Mouse (Mus musculus) lung, embryonic 16.5 days (tissue): ENCODE results near the gene Slc39a7. TPM values are rescaled to one million over a fixed set of nuclear protein-coding genes. Genes with fewer than 3 reads are reported as not detected.

Experiments
- ATAC-seq: fragments of 200-750 bp; cut with Nextera tagmentation; 2 replicates; pipeline ENCODE4 v1.8.0; 2017; ENCODE audit warnings: low read depth, mild to moderate bottlenecking, moderate library complexity
- H3K27ac ChIP-seq: fragments of 300-500 bp; sonication (generic); 2 replicates; pipeline ENCODE4 v1.5.1; 2014; ENCODE audit warnings: mild to moderate bottlenecking, control low read depth, low read length
- H3K27me3 ChIP-seq: fragments of 300-500 bp; sonication (generic); 2 replicates; pipeline ENCODE4 v1.6.1; 2014; ENCODE audit warnings: low read depth, low read length, mixed read lengths; ENCODE audit not compliant: control insufficient read depth, insufficient read depth
- H3K36me3 ChIP-seq: fragments of 300-500 bp; sonication (generic); 2 replicates; pipeline ENCODE4 v1.6.1; 2014; ENCODE audit warnings: low read length; ENCODE audit not compliant: control insufficient read depth, insufficient read depth
- H3K4me1 ChIP-seq: fragments of 300-500 bp; sonication (generic); replicated peaks from 2 replicates; pipeline ENCODE4 v1.6.1; 2014; ENCODE audit warnings: low read length, mixed read lengths; ENCODE audit not compliant: control insufficient read depth, insufficient read depth
- H3K4me2 ChIP-seq: fragments of 300-500 bp; sonication (generic); 2 replicates; pipeline ENCODE4 v1.6.1; 2014; ENCODE audit warnings: low read depth, low read length, control low read depth
- H3K4me3 ChIP-seq: fragments of 300-500 bp; sonication (generic); 2 replicates; pipeline ENCODE4 v1.5.1; 2014; ENCODE audit warnings: mild to moderate bottlenecking, low read length, control low read depth
- H3K9ac ChIP-seq: fragments of 300-500 bp; sonication (generic); 2 replicates; pipeline ENCODE4 v1.6.1; 2014; ENCODE audit warnings: low read length, control low read depth
- H3K9me3 ChIP-seq: fragments of 300-500 bp; sonication (generic); 2 replicates; pipeline ENCODE4 v1.6.1; 2016; ENCODE audit warnings: low read length; ENCODE audit not compliant: control insufficient read depth
- WGBS: fragments of 180-500 bp; shearing (Covaris S2); extraction: QIAGEN DNeasy Blood & Tissue Kit; methylation state at CpG from one replicate; pipeline ENCODE4 v1.1.7; 2014; 5-methylcytosine and 5-hydroxymethylcytosine counted together
- polyA plus RNA-seq: library from polyadenylated mRNA; unstranded; fragments of >200 nt; fragmentation: Nextera tagmentation; extraction: Ambion mirVana; gene quantifications from 2 replicates; pipeline ENCODE4 v1.2.1, GENCODE M21; 2015

Slc39a7 gene
- polyA plus RNA-seq, 1 experiment from 2014 or later: 188 TPM

DNA sequence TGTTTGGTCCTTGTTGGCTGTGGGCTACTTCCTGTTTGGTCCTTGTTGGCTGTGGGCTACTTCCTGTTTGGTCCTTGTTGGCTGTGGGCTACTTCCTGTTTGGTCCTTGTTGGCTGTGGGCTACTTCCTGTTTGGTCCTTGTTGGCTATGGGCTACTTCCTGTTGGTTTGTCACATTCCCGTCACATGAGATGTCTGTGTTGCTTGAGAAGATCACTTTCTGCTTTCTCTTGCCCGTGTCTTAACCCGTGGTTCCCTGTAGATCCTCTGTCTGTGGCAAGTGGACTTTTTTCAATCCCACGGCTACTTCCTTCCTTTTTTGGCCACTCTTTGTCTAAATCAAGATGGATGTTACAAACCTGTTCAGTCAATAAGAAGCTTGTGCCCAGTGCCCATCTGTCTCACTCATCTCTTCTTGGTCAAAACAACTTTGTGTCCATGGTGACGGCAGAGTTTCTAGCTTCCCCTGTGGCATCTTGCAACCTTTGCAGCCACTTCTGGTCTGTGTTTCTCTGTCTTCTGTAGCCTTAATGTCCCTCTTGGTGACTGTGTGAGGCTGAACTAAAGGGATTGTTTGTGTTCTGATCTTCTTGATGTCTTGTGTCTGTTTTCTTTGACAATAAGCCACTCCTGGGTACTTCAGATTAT, 16.0 kb upstream of the Slc39a7 start:
- Histone ChIP-seq H3K4me2 (no peak overlapping the region), H3K27me3 (no peaks in the 10 kb centered on the region), H3K9ac (no peak overlapping the region), H3K4me3 (no peak overlapping the region), H3K36me3 (no peaks in the 10 kb centered on the region), H3K9me3 (peaks cover 5% of the 10 kb centered on the region), H3K4me1 (no peaks in the 10 kb centered on the region), H3K27ac (no peak overlapping the region)
- 85% methylated on average over 5 of the region's 5 CpGs for WGBS
- no peak for ATAC-seq

DNA sequence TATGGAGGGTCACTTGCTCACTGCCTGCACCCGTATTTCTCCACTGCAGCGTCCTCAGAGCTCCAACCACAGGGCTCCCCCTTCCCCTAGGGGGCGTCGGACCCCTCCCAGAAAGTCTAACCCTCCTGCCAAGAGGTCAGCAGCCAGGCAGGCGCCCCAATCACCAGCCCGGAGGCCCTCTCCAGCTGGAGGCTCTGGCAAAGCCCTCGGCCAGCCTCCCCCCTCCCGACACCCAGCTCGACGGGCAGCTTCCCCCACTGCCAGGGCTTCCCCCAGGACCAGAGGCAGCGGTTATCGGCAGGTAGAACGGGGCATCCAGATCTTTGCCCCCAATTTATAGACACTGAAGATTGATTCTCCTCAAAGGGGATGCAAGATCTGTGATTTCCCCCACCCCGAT, 14.5 kb upstream of the Slc39a7 start:
- no peak for ATAC-seq
- 72% methylated on average over 14 of the region's 14 CpGs for WGBS
- Histone ChIP-seq H3K27me3 (peaks cover 3% of the 10 kb centered on the region; the same call in 1 of the 2 replicates), H3K4me2 (no peak overlapping the region), H3K4me1 (peaks cover 7% of the 10 kb centered on the region; the same call in 1 of the 2 replicates), H3K9ac (no peak overlapping the region), H3K9me3 (peaks cover 5% of the 10 kb centered on the region), H3K4me3 (no peak overlapping the region), H3K27ac (no peak overlapping the region), H3K36me3 (no peaks in the 10 kb centered on the region)

DNA sequence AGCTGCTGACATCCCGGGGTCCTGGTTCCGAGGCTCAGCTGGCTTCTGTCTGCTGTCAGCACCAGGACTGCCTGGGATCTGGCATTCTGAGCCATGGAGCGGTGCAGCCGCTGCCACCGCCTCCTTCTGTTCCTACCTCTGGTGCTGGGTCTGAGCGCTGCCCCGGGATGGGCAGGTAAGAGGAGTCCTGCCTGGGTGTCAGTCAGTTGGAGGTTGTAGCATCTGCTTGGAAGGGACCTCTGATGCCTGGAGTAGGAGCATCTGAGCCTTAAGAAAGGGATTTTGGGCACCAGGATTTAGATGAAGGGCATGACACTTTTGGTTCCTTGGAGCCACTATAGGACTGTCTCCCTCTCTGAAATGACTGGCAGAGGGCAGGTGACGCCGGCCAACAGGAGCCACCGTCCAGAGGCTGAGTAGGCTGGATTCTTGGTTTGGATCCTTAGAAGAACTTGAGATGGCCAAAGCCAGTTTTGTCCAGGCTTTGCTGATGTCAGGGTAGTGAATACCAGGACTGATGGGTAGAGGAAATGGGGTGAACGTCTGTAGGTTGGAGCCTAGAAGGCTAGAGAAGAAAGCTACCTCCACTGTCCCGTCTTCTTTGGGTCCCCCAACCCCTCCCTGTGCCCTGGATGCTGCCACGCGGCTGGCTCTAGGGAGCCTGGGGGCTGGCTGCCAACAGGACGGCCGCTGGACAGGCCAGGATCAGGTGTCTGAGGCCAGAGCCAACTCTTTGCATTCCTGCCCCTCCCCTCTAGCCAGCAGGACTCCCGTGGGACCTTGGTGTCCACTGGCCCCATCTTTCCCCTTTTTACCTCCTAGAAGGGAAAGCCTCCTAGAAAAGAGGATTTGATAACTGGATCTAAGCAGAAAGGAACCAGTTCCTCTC, 8.3 kb upstream of the Slc39a7 start:
- Histone ChIP-seq H3K9ac (peak overlapping the region; percentile 21), H3K4me3 (no peak overlapping the region), H3K36me3 (peaks cover 25% of the 10 kb centered on the region), H3K4me1 (peaks cover 23% of the 10 kb centered on the region), H3K4me2 (peak overlapping the region; percentile 58), H3K27me3 (peaks cover 8% of the 10 kb centered on the region), H3K9me3 (no peaks in the 10 kb centered on the region), H3K27ac (no peak overlapping the region)
- ATAC-seq: peak; percentile 11; the same call in 1 of the 2 replicates
- WGBS: 17% methylated on average over 17 of the region's 17 CpGs

DNA sequence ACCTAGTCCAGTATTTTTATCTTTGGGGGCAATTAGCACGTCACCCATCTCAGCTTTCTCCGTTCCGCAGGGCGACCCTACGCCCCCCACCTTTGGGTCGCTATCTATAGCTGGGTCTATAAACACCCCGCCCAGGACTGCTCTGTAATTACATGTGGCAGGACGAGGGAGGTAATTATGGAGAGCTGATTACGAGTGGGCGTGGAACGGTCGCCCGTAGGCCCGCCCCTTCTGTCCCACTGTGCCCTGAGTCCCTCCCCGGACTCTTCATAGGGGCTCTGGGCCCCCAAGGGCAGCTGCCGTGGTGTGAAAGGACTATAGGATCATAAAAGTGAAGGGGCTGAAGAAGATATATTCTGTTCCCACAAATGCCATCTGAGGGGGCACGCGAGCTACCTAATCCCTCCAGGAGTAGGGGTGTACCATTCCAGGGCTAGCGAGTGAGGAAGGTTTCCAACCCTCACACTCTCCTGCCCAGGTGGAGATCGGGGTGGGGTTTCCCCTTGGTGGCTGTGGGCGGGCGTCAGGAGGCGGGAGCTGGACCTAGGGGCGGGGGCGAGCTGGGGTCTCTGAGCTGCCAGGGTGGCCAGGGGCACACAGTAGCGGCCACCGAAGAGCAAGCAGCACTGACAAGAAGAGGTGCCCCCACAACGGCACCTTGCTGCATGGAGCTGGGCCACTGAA, 7.5 kb upstream of the Slc39a7 start, which contains the start of gene Col11a2:
TSS of gene Col11a2 (plus strand) at position 560 of the 684 bp plus-strand sequence.
- ATAC-seq: peak; percentile 32
- Histone ChIP-seq H3K27ac (no peak within 1 kb of the TSS; the same call in 1 of the 2 replicates), H3K4me2 (peak within 1 kb of the TSS; percentile 58), H3K4me1 (peaks cover 23% of the 10 kb centered on the region), H3K36me3 (peaks cover 27% of the 10 kb centered on the region), H3K9me3 (no peaks in the 10 kb centered on the region), H3K4me3 (peak within 1 kb of the TSS; percentile 22), H3K27me3 (peaks cover 8% of the 10 kb centered on the region), H3K9ac (peak within 1 kb of the TSS; percentile 31)
- 7% methylated on average over 28 of the region's 28 CpGs for WGBS

DNA sequence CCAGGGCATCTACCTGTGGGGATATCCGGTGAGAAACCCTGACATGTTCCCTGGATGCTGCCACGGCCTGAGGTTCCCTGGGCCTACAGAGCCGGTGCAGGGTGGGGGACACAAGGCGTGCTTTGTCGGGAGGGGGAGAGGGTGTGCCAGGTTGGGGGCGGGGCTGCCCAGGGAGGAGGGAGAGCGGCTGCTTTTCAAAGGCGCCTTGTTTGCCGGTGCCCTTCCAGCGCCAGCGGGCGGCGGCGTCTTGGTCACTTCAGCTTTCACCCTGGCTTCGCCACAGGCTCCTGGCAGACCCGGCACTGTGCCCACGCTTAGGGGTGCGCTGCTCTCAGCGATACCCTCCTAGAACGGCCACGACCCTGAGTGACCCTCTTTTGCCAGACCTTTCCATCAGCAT, 7.0 kb upstream of the Slc39a7 start:
- Histone ChIP-seq H3K4me3 (peak overlapping the region; percentile 22), H3K4me2 (peak overlapping the region; percentile 58), H3K9ac (0 out of 2 replicates have a peak overlapping the region, but pooled peaks have one; percentile 31), H3K27me3 (peaks cover 8% of the 10 kb centered on the region), H3K27ac (no peak overlapping the region; the same call in 1 of the 2 replicates), H3K4me1 (peaks cover 24% of the 10 kb centered on the region), H3K9me3 (no peaks in the 10 kb centered on the region), H3K36me3 (peaks cover 28% of the 10 kb centered on the region)
- peak; percentile 27 for ATAC-seq
- 10% methylated on average over 17 of the region's 21 CpGs for WGBS

DNA sequence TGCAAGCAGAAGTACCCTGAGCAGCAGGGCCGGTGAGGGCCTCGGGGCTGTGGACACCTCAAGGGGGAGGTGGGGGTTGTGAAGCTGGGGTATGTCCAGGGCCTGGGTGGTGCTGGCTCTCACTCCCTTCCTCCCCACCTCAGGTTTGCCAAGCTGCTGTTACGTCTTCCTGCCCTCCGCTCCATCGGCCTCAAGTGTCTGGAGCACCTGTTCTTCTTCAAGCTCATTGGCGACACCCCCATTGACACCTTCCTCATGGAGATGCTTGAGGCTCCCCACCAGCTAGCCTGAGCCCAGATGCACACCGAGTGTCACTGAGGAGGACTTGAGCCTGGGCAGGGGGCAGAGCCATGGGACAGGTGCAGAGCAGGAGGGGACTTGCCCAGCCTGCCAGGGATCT, 5.8 kb upstream of the Slc39a7 start:
- Histone ChIP-seq H3K9me3 (no peaks in the 10 kb centered on the region), H3K9ac (no peak overlapping the region), H3K27me3 (peaks cover 8% of the 10 kb centered on the region), H3K4me1 (peaks cover 33% of the 10 kb centered on the region), H3K4me2 (no peak overlapping the region), H3K36me3 (peaks cover 28% of the 10 kb centered on the region), H3K4me3 (no peak overlapping the region), H3K27ac (no peak overlapping the region)
- ATAC-seq: no peak
- 81% methylated on average over 7 of the region's 7 CpGs for WGBS

DNA sequence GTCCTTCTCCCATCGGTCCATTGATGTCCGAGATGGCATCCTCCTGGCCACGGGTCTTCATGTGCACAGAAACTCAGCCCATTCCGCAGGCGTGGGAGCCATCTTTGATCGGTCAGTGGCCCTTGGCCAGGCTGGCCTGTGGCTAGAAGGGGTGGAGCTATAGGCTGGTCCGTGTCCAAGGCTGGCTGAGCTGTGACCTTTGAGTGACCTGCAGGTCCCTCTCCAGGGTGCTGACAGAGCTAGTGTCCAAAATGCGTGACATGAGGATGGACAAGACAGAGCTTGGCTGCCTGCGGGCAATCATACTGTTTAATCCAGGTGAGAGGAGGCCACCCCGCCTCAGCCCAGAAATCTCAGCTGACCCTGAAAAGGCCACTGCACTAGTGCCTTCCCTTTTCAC, 5.2 kb upstream of the Slc39a7 start:
- Histone ChIP-seq H3K27ac (no peak overlapping the region), H3K4me3 (no peak overlapping the region), H3K36me3 (peaks cover 28% of the 10 kb centered on the region), H3K4me1 (peaks cover 32% of the 10 kb centered on the region), H3K4me2 (no peak overlapping the region), H3K27me3 (peaks cover 8% of the 10 kb centered on the region), H3K9ac (no peak overlapping the region), H3K9me3 (no peaks in the 10 kb centered on the region)
- WGBS: 74% methylated on average over 10 of the region's 10 CpGs
- no peak for ATAC-seq

DNA sequence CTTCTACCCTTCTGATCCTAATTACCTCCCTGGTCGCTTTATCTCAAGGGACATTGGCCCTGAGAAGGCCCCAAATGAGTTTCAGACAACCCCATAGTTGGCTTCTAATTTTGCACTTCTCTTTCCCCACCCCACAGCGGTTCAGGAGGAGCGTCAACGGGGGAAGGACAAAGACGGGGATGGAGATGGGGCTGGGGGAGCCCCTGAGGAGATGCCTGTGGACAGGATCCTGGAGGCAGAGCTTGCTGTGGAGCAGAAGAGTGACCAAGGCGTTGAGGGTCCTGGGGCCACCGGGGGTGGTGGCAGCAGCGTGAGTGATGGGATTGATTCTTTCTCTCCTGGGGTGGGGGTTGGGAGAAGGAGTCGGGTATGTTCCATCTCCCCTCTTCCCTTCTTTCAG, 4.0 kb upstream of the Slc39a7 start:
- no peak overlapping the region for H3K27ac ChIP-seq
- H3K4me1 ChIP-seq: peaks cover 26% of the 10 kb centered on the region
- 81% methylated on average over 9 of the region's 9 CpGs for WGBS
- no peak overlapping the region for H3K4me2 ChIP-seq
- no peak for ATAC-seq
- H3K4me3 ChIP-seq: no peak overlapping the region
- H3K27me3 ChIP-seq: peaks cover 5% of the 10 kb centered on the region
- peaks cover 28% of the 10 kb centered on the region for H3K36me3 ChIP-seq
- no peak overlapping the region for H3K9ac ChIP-seq
- no peaks in the 10 kb centered on the region for H3K9me3 ChIP-seq

DNA sequence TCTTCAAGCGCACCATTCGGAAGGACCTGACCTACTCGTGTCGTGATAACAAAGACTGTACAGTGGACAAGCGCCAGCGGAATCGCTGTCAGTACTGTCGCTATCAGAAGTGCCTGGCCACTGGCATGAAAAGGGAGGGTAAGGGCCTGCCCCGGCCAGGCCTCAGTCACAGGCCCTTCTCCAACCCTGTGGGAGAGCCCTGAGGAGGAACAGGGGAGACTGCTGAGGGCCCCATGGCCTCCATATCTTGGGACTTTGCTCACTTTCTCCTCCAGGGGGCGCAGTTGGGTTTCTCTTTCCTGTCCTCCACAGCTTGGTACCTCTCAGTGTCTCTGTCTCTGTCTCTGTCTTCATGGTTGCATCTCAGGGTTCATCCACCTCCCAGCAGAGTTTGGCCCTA, 2.6 kb upstream of the Slc39a7 start:
- Histone ChIP-seq H3K4me1 (peaks cover 31% of the 10 kb centered on the region), H3K4me2 (no peak overlapping the region), H3K36me3 (peaks cover 36% of the 10 kb centered on the region), H3K4me3 (no peak overlapping the region), H3K9ac (no peak overlapping the region), H3K27me3 (peaks cover 3% of the 10 kb centered on the region), H3K9me3 (no peaks in the 10 kb centered on the region), H3K27ac (no peak overlapping the region)
- WGBS: 70% methylated on average over 10 of the region's 10 CpGs
- ATAC-seq: no peak
